Mouse (Mus musculus) liver, adult 2 months (tissue): ENCODE measurements around the gene Rsph14. TPM values are rescaled to one million over a fixed set of nuclear protein-coding genes. Genes with fewer than 3 reads are reported as not detected.

Experiments
- DNase-seq: peaks from one replicate; pipeline ENCODE4 v3.0.0-alpha.2; 2011; ENCODE audit warnings: low read depth, low spot score; ENCODE audit errors: extremely low read depth
- H3K27ac ChIP-seq: fragments of 200-500 bp; replicated peaks from 2 replicates; pipeline ENCODE4 v1.5.1; 2012; ENCODE audit warnings: low read depth, mild to moderate bottlenecking, control low read depth, inconsistent platforms, low read length; ENCODE audit not compliant: insufficient read depth
- H3K27me3 ChIP-seq: fragments of 200-500 bp; 2 replicates; pipeline ENCODE4 v1.6.1; 2012; ENCODE audit warnings: mild to moderate bottlenecking, moderate library complexity, low read length, inconsistent platforms; ENCODE audit not compliant: control insufficient read depth, insufficient read depth
- H3K36me3 ChIP-seq: fragments of 200-500 bp; 2 replicates; pipeline ENCODE4 v1.6.1; 2012; ENCODE audit warnings: low read length, inconsistent platforms; ENCODE audit not compliant: control insufficient read depth, insufficient read depth
- H3K4me1 ChIP-seq: fragments of 200-500 bp; 2 replicates; pipeline ENCODE4 v1.6.1; 2011; ENCODE audit warnings: low read length; ENCODE audit not compliant: control insufficient read depth, insufficient read depth
- H3K4me3 ChIP-seq: fragments of 200-500 bp; 2 replicates; pipeline ENCODE4 v1.5.1; 2011; ENCODE audit warnings: low read depth, mild to moderate bottlenecking, control low read depth, low read length, moderate library complexity; ENCODE audit not compliant: insufficient read depth
- H3K79me2 ChIP-seq: fragments of 200-500 bp; 2 replicates; pipeline ENCODE4 v1.6.1; 2012; ENCODE audit warnings: inconsistent platforms, mild to moderate bottlenecking, low read length, moderate library complexity; ENCODE audit not compliant: control insufficient read depth, insufficient read depth
- H3K9ac ChIP-seq: fragments of 200-500 bp; 2 replicates; pipeline ENCODE4 v1.6.1; 2012; ENCODE audit warnings: low read depth, mild to moderate bottlenecking, control low read depth, inconsistent platforms, low read length
- CTCF ChIP-seq: fragments of 200-500 bp; IDR thresholded peaks from 2 replicates; pipeline ENCODE4 v1.5.1; 2011; ENCODE audit warnings: low read depth, low read length, control low read depth
- POLR2A ChIP-seq: fragments of 200-500 bp; IDR thresholded peaks from 2 replicates; pipeline ENCODE4 v1.6.1; 2011; ENCODE audit warnings: low read length, control low read depth; ENCODE audit not compliant: insufficient read depth; ENCODE audit errors: extremely low read depth
- WGBS: fragments of 180-500 bp; shearing (Covaris S2); methylation state at CpG from one replicate; pipeline ENCODE4 v1.1.7; 2018; 5-methylcytosine and 5-hydroxymethylcytosine counted together
- polyA plus RNA-seq: library from polyadenylated mRNA; depleted of rRNA; stranded (reverse); fragments of >200 nt; gene quantifications from 2 replicates; pipeline ENCODE4 v1.2.3, GENCODE M21; 2012
- total RNA-seq: library from RNA; depleted of rRNA; stranded (reverse); fragments of >200 nt; gene quantifications from 2 replicates; pipeline ENCODE4 v1.2.3, GENCODE M21; 2014

Rsph14 gene
- total and polyA plus RNA-seq, 2 experiments = not detected

DNA sequence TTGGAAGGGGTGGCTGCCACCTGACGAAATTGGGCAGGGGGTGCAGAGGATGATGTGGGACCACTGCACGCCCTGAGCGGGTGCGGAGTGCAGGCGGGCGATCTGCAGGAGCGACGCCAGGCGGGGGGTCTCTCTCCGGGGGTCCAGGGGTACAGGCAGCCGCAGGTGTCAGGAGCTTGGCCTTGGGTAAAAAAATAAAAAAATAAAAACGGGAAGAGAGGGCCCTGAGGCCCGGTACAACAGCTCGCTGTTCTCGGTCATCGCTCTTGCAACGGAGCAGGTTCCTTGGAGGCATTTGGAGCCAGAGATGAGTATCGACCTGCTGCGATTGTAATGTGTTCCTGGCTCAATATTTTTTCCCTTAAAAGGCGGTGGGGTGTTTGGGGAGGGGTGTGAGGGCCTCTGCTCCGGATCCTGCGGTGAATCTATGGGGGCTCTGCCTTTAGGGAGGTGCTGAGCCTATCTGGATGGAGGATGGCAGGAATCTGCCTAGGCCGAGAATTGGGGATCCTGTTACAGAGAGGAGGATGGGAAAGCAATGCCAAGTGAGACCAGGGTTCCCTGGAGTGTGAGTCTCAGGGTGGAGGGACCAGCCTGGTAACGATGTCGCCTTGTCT, 64.6 kb downstream of the Rsph14 start:
- Histone ChIP-seq H3K79me2 (no peaks in the 10 kb centered on the region), H3K9ac (no peak overlapping the region), H3K27ac (no peak overlapping the region), H3K36me3 (no peaks in the 10 kb centered on the region), H3K4me1 (0 out of 2 replicates have a peak, but pooled peaks cover 2% of the 10 kb centered on the region), H3K27me3 (no peaks in the 10 kb centered on the region), H3K4me3 (peak overlapping the region; percentile 58; the same call in 1 of the 2 replicates)
- no peak for DNase-seq
- WGBS = 14% methylated on average over 25 of the region's 25 CpGs
- TF ChIP-seq CTCF (no peak), POLR2A (no peak)

GRCm38 (mm10) chr10:74966850-74967451, 65.4 kb downstream of the Rsph14 start, which contains the start of gene Gnaz:
TSS of gene Gnaz (plus strand) at chr10:74967177.
- under 1% methylated on average over 82 of the region's 83 CpGs for WGBS
- Histone ChIP-seq H3K4me3 (peak within 1 kb of the TSS; percentile 58), H3K27me3 (no peaks in the 10 kb centered on the region), H3K9ac (peak within 1 kb of the TSS; percentile 48), H3K36me3 (no peaks in the 10 kb centered on the region), H3K79me2 (no peaks in the 10 kb centered on the region), H3K4me1 (0 out of 2 replicates have a peak, but pooled peaks cover 2% of the 10 kb centered on the region), H3K27ac (no peak within 1 kb of the TSS)
- TF ChIP-seq POLR2A (no peak), CTCF (peak; percentile 60)
- peak; percentile 76 for DNase-seq

DNA sequence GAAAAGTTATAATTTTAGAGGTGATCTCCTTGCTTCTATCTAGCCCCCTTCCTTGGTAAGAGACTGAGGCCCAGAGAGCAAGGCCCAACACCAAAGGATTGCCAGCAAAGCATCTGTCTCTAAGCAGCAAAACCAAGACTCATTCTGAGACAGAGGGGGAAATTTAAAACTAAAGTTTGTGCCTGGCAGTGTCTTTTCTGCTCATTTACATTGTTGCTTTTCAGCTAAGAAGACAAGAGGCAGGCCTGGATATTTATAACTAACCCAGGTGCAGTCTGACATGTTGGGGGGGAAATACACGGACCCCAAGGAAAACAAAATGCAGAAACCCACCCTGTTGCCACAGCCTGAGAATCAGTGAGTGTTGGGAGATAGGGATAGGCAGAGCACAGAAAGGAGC, 68.0 kb downstream of the Rsph14 start:
- Histone ChIP-seq H3K4me1 (0 out of 2 replicates have a peak, but pooled peaks cover 2% of the 10 kb centered on the region), H3K4me3 (no peak overlapping the region), H3K36me3 (no peaks in the 10 kb centered on the region), H3K27me3 (no peaks in the 10 kb centered on the region), H3K27ac (no peak overlapping the region), H3K79me2 (no peaks in the 10 kb centered on the region), H3K9ac (no peak overlapping the region)
- no peak for DNase-seq
- TF ChIP-seq CTCF (no peak), POLR2A (no peak)
- WGBS = 76% methylated on average over 1 of the region's 1 CpGs

- no peak overlapping the region for H3K27ac ChIP-seq
- no peaks in the 10 kb centered on the region for H3K36me3 ChIP-seq
- no peaks in the 10 kb centered on the region for H3K79me2 ChIP-seq
- no peak for DNase-seq
- no peak overlapping the region for H3K4me3 ChIP-seq
- 54% methylated on average over 9 of the region's 9 CpGs for WGBS
- H3K4me1 ChIP-seq = no peaks in the 10 kb centered on the region
- TF ChIP-seq POLR2A = no peak
- H3K9ac ChIP-seq = no peak overlapping the region
- no peaks in the 10 kb centered on the region for H3K27me3 ChIP-seq
Observed at GRCm38 (mm10) chr10:74952830-74953443, 79.4 kb downstream of the Rsph14 start.

DNA sequence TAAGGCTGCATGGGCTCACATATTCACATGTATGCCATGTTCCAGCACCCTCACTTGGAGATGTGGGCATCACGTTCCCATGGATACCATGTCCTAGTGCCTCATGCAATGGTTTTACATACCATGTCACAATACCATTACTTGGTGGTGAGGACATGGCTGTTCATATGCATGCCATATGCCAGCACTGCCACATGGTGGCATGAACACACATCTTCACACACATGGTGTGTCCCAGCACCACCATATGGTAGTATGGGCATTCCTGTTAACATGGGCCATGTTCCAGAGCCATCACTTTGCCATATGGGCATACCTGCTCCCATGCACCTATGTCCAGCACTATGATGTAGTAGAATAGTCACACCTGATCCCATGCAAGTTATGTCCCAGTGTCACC, 91.6 kb downstream of the Rsph14 start:
- 83% methylated on average over 1 of the region's 1 CpGs for WGBS
- no peak overlapping the region for H3K4me3 ChIP-seq
- H3K4me1 ChIP-seq = no peaks in the 10 kb centered on the region
- no peak overlapping the region for H3K27ac ChIP-seq
- no peak for DNase-seq
- no peak for TF ChIP-seq POLR2A
- no peak for TF ChIP-seq CTCF
- H3K79me2 ChIP-seq = no peaks in the 10 kb centered on the region
- H3K27me3 ChIP-seq = no peaks in the 10 kb centered on the region
- no peaks in the 10 kb centered on the region for H3K36me3 ChIP-seq
- no peak overlapping the region for H3K9ac ChIP-seq

DNA sequence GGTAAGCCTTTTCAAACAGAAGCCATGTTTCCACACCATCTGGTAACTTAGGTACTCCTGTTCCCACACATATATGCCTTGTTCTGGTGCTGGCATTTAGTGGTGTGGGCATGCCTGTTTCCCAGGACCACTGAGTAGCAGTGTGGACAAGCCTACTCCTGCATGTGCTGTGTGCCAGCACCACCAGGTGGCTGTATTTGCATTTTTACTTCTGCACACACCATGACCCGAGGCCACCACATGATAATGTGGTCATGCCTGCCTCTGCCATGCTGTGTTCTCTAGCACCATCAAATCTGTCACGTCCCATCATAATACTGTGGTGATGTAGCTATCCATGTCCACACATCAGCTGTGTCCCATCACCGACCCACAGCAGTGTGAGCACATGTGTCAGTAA, 93.1 kb downstream of the Rsph14 start:
- TF ChIP-seq CTCF (0 out of 2 replicates have a peak, but pooled peaks have one; percentile 18), POLR2A (no peak)
- Histone ChIP-seq H3K4me1 (no peaks in the 10 kb centered on the region), H3K9ac (no peak overlapping the region), H3K4me3 (no peak overlapping the region), H3K36me3 (no peaks in the 10 kb centered on the region), H3K27ac (no peak overlapping the region), H3K27me3 (no peaks in the 10 kb centered on the region), H3K79me2 (no peaks in the 10 kb centered on the region)
- 59% methylated on average over 3 of the region's 3 CpGs for WGBS
- no peak for DNase-seq
